Mouse (Mus musculus) spleen, postnatal 14 days (tissue): ENCODE data around the gene Nrp2.

Source experiments
- DNase-seq, 2 experiments: peaks; one replicate each; pipeline ENCODE4 v3.0.0; 2021 to 2022; ENCODE audit warnings: low spot score in 2 of 2

Nrp2 gene

DNA sequence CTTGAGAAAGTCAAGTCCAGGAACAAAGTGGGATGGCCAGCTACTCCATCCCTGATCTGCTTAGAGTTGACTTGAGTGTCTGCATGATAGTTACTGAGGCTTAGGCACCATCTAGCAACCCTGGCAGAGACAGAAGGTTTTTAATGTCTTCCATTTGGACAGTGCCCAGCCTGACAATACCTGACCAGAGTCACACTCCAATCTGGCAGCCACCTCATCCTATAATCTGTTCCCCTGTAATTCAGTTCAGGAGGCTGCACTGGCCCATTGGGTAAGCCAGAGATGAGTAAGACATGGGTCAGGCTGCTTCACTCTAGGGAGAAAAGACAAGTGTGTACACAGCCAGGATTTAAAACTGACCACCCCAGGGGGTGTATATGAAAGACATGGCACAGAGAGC lies 79.5 kb downstream of the Nrp2 start:
- DNase-seq = no peak

DNA sequence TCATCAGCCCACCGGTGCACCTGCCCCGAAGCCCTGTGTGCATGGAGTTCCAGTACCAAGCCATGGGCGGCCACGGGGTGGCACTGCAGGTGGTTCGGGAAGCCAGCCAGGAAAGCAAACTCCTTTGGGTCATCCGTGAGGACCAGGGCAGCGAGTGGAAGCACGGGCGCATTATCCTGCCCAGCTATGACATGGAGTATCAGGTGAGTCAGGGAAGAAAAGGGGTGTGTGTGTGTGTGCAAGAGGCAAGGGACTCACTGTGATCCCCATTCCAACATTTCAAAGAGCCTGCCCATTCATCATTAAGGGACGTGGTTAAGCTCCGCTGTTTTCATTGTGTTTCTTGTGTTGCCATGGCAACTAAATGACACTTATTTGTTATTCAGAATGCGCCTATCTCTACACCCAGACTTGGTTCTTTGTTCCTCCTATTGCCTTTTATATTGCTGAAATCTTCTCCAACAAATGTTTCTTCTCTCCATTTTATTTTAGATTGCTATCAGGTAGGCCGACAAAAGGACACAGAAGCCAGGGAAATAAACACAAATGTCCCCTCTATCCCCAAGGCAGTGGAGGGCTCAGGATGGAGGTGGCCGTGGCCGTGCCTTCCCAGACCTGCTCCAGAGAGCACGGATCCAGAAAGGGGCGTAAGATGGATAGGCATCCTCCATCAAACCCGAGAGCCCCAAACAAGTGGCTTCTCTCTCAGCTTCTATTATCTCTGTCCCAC lies 80.4 kb downstream of the Nrp2 start:
- no peak for DNase-seq

DNA sequence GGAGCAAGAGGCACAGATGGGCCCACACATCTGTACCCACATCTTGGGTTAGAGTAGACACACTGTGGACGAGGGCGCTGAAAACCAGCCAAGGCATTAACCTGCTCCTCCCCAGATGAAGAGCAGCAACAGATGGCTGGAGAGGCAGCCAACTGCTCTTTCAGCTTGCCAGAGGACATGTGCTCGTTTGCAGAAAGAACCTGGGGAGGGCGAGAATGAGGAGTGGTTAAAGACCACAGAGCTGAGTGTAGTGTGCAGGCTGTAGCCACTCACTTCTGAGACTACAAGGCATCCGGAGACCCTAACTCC lies 81.0 kb downstream of the Nrp2 start:
- DNase-seq = no peak

DNA sequence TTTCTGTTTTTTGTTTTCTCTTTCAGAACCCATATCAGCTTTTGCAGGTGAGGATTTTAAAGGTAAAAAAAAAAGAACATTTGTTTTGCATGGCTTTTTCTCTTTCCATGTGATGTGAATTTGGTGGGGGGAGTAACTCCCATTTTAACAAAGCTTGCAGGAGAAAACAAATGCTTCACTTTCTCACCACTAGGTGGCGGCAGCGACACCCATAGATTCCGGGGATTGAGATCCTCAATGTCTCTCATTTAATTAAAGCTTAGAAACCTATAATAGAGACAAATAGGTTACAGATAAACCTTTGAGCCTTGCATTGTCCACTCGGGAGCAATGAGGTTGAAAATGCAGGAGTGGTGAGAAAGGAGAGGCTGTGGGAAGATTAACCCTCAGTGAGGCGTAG lies 83.2 kb downstream of the Nrp2 start:
- DNase-seq = peak; percentile 13 to 38

DNA sequence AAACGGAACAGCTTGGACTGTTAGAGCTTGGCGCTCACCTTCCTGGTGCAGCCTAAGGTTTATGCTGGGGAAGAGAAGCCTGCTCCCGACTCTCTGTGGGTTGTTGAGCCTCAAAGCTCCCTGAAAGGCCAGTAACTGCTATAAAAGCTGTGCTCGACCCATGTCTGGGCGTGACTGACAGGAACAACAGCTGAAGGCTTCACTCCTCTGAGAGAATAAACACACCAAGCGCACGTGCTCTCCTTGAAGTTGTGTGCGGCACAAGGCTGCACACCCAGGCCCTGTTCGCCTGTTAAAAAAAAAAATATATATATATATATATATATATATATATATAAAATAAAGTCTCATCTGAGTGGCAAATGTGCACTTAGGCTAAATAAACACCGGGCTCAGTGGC lies 84.5 kb downstream of the Nrp2 start:
- DNase-seq = no peak

DNA sequence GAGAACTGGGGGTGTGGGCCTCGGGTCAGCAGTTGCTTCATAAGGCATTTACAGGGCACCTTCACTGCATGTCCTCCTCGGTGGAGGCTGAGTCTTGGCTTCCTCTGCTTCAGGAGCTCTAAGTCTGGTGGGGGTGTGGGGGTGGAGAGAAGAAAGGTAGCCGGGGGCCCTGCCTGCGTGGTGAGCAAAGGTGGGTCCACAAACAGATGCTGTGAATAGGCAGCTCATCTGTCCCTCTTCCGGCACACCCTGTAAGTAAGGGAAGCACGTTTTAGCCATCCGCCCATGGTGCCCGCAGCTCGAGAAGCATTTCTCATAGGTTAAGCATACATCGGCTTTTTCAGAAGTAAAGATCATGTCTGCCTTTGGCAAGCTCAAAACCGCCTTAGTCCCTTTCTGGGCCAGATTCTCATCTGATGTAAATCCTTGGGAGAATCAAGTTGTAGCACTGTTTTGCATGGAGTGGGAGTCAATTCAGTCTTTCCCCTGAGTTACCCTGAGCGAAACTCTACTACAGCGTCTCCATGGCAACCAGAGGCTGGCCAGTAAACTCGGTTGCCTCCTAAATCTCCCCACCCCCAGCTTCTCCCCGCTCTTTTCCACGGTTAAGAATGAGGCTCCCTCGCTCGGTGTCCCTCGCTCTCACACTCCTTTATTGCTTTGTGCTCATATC lies 91.3 kb downstream of the Nrp2 start:
- DNase-seq = no peak

DNA sequence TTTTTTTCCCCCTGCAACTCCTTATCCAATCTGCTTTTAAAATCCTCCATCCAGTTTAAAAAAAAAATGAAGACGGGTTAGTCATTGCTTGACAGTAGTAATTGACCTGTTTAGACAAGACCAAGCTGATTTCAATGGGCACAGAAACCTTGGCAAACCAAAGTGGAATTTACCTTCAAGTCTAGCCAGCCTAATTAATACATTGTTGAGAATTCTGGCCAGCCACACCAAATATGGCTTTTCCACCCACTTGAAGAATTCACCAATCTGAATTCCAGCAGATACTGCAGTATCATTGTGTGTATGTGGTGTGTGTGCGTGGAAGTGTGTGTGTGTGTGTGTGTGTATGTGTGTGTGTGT lies 91.8 kb downstream of the Nrp2 start:
- DNase-seq = no peak

DNA sequence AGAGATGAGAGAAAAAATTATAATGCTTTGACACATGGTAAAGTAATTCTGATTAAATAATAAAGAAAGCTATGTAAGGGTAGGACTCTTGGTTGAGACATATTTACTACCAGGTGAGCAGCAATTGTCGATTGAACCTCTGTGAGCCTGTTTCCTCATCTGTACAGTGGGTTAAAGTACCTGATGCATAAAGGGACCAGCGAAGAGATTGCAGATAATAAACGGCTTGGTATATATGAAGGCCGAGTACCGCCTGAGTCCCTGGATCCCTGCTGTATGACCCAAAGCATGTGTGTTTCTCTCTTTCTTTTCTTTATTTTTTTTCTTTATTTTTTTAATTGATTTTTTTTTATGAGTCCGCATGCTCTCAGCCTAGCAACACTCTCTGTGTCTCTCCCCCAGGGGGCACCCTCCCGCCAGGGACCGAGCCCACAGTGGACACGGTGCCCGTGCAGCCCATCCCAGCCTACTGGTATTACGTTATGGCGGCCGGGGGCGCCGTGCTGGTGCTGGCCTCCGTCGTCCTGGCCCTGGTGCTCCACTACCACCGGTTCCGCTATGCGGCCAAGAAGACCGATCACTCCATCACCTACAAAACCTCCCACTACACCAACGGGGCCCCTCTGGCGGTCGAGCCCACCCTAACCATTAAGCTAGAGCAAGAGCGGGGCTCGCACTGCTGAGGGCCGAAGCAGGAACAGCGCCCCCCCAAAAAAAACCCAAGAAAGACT lies 92.4 kb downstream of the Nrp2 start:
- peak; percentile 11 to 12 for DNase-seq

DNA sequence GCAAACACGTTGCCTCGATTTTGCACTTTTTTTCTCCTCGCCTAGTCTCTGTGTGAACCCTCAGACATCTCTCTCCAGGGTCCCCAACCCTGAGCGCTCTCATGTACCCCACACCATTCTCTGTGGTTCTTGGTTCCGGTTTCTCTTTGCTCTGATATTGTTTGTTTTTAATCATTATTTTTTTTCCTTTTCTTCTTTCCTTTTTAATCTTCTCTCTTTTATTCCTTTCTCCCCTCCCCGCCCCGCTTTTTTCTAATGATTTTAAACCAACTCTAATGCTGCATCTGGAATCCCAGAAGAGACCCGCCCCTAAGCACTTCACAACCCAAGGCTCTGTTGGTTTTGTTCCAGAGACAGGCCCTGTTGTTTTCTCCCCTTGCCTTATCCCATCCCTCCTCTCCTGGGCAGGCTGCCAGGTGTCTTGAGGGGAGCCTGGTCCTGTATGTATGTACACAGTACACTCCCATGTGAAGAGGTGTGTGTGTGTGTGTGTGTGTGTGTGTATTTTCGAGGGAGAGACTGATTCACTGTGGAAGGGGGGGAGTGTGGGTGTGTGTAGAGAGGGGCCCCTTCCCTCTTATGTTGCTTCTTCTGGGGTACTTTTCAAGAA lies 93.1 kb downstream of the Nrp2 start:
- no peak for DNase-seq

DNA sequence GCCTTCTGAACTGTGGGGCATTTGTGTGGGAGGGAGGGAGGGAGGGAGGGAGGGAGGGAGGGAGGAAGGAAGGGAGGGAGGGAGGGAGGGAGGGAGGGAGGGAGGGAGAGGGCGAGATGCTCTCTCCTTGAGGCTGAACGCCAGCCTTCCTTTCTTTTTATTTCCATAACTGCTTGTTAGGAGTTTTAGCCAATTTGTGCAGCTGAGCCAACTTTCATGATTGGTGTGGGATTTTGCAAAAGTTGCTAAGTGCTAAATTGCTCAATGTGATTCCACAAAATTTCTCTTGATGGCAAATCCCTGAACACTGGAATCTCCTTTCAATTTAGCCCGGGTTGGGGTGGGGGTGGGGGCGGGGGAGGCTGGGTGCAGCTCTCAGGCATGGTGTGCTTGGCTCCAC lies 96.3 kb downstream of the Nrp2 start:
- DNase-seq = no peak

DNA sequence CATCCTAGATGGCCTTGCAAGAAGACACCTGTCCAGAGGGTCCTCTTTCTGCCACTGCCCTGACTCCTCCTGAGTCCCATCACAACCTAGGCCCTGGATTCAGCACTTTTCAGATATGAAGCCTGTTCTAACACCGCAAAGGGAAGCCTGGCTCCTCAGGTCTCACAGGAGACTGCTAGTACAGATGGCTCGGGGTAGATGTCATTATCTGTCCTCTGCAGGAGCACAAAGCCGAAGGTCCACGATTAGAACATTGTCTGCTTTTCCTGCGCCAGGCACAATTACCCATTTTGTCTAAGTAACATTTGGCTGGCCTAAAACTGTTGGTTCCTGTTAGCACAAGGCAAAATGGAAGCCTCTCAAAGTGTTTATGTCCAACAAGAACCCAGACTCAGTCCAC lies 97.3 kb downstream of the Nrp2 start:
- no peak for DNase-seq

DNA sequence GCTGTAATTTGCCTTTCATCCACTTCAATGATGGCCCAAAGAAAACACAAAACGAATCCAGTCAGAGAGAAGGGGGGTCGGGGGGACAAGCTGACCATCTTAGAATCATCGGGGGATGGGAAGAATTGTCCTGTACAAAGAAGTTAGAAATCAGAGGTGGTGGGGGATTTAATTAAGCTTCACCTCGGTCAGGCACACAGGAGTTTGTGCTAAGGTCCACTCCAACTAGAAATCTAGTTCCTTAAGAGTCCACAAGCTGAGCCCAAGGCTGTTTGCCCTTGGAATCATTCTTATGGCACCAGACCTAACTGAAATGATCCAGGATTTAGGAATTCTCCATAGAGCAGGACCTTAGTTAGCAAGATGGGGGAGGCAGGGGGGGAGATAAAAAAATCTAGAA lies 98.3 kb downstream of the Nrp2 start:
- DNase-seq = no peak

DNA sequence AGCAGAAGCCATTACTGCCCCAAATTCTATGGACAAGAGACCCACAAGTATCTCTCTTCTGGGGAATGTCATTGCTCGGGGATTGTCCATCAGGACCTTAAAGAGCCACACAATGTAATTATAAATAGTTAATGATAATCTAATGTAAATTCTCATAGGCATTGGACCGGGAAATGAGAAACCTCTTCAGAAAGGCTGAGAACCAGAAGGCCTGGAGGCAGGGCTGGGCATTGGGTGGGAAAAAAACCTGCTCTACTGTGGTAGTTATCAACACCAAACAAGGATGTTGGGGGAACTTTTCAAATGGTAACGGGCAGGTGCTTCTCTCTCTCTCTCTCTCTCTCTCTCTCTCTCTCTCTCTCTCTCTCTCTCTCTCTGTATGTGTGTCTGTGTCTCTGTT lies 98.8 kb downstream of the Nrp2 start:
- no peak for DNase-seq

DNA sequence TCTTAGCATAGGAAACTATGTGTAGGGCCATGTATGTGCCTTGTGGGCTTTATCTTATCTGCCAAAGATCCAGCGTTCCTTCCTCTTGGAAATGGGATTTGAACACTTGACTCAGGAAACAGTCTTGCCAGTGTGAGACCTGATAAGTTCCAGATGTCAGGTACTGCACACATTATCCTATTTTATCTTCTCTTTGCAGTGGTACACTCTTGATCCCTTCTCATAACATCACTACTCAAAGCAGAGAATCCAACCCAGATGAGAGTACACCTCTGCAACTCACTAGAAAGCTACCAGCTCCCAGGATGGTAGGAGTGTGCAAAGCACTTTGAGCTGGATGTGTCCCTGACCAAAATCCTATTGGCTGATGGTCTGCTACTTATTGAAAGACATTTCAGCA lies 100.5 kb downstream of the Nrp2 start:
- no peak for DNase-seq

DNA sequence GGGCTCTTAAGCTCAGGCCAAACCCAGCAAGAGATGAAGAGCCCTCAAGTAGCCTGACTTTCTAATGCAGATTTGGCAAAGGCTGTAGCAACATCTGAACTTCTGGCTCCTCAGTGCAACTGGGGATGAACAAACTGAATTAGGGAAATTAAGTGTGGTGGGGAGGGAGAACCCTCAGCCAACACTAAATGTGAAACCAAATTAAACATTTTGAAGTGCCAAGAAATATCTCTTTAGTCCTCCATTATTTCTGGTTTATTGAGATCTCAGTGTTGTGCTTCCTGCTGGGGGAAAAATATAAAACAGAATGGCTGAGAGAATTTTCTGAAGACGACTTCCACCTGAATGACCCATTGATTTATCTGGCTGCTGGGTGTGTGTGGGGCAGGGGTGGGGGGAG lies 102.9 kb downstream of the Nrp2 start:
- no peak for DNase-seq

DNA sequence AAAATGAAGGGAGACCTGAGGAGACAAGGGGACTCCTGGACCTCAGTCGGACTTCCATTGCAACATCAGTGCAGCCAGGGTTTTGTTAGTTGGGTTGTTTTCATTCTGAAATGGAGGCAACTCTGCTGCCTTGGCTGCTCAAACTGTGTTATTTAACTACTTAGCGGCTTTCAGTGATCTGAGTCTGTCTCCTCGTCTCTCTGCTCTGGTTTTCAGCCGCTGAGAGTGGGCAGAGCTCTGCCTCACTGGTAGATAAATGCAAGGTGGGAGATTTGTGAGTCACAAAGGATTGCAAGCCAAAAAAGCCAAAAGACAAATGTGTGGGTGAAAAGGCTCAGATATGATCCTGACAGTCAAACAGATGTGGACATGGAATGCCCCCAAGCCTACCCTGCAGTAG lies 105.3 kb downstream of the Nrp2 start:
- no peak for DNase-seq

DNA sequence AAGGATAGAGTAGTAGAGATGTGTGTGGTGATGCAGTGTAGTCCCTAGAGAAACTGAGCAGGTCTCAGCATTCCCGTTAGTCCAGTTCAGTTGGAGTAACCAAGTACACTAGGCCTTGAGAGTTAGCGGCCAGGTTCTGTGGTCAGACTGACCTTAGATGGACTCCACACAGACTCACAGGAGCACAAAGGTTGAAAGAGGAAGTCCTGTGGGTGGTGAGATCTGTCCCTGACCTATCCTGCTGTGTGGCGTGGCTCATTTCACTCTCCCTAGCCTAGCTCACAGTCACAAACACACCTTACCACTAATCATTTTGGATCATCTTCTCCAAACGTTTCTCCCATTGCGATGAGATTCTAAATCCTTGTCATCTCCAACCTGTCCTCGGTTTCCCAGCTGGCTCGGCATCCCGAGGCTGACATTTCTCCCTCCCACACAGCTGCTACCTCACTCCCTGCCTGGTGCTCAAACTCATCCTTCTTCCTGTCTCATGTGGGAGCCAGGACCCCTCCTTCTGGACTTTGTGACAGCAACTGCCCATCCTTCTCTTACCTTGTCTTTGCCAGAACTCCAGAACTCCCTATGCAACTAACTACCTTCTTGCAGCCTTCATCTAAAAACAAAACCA lies 106.6 kb downstream of the Nrp2 start:
- DNase-seq = no peak

DNA sequence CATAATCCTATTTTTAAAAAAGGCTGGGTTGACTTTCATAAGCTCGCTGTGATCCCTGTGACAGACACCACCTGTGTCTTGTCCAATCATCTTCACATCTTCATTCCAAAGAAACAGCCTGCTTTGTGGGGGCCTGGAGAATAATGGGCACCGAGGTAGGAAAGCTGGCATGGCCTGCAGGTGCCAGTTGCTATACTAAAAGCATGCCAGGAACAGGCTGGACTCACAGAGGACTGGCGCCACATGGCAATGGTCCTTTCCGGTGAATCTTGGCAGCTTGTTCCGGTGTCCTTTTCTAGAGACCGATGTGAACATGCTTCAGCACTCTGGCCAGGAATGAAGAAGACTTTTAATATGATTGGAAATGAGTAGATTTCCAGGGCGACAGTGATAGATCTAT lies 108.1 kb downstream of the Nrp2 start:
- DNase-seq = no peak

DNA sequence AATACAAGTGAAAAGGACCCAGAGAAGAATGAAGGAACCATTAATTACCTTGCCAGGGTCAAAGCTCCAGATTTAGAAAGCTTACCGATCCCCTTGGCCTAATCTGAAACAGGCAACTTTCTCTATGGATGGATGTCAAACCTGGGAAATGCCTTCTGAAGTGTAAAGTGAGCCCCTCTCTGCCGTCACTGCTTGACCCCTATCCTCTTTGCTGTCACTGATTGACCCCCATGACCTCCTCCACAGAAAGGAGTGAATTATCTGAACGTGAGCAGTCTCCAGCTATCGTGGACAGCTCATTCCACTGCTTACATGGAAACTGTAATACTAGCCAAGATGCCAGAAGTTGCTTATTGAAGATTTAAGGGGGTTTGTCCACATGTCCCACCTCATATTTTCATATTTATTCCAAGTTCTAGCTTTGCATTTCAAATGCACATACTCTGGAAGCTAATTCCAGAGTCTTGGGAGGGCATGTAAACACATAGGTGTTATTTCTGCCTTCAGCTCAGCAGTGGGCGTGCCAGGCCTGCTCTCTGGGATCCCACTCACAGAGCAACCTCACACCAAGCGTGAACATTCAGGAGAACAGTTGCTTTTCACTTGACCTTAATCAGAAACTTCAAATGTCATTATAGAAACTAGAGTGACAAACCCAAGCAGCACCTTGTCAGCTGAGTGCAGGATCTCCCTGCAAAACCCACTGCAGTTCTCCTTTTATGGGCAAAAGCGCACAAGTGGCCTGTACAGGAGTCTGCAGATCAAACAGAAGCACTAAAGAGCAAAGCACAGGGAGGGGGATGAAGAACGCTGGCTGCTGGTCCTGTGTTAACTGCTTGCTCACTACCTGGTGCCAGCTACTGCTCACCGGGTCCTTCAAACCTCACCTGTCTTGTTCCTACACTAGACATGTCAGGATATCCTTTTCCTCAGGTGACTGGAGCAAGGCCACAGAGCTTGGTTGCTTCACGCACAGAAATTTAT lies 109.9 kb downstream of the Nrp2 start:
- DNase-seq = no peak

DNA sequence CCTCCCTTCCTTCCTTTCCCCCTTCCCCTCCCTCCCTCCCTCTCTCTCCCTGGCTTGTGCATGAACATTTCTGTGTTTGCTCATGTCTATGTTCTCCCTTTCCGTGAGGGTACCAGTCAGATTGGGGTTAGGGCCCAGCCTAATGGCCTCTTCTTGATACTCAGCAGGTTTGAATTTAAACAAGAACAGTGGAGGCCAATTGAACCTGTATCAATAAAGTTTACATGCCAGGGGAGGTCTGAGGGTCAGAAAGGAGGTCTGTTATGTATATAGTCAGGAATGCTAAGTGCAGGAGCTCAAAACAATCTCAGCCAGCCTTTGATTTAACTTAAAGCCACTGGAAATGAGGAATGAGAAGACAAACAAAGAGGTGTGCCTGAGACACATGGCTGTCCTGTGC lies 110.9 kb downstream of the Nrp2 start:
- DNase-seq = no peak

DNA sequence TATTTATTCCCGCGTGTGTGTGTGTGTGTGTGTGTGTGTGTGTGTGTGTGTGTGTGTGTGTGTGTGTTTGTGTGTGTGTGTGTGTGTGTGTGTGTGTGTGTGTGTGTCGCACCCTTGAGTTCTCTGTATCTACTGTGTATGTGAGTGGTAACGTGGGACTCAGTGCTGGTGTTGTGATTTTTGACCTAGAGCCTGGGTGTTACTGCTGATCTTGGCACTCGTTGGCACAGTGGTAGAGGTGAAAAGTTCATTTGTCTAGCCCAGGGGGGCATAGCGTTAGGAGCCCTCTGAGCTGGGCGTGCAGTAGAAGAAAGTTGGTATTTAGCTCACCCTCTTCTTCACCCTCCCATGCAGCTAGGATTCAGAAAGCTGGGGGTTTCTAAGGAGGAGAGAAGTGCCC lies 114.5 kb downstream of the Nrp2 start:
- DNase-seq = no peak
